Comparison of ENCODE assay signal across 8 mouse cellular contexts in genomic region chr11:3142413-3142812, GRCm38 (mm10). TPM values are rescaled to one million over a fixed set of nuclear protein-coding genes. Genes with fewer than 3 reads are reported as not detected.
DNase-seq lines count a peak whose midpoint lies in the region; ATAC-seq and TF ChIP-seq lines count a peak whose summit lies in the region.
"Not testable (repeated sequence)": the region's sequence is repeated elsewhere in the genome, so short reads cannot be mapped to it uniquely, and the experiment has no call there.

No protein-coding gene starts in this region.

- not testable (repeated sequence) for H3K4me2 ChIP-seq in kidney, postnatal 0 days (ENCODE audit: low read length); limb, embryonic 11.5 days (ENCODE audit: low read depth, severe bottlenecking)

- 88% methylated on average over 4 of the region's 5 CpGs for WGBS in kidney, postnatal 0 days
- 87% methylated on average over 4 of the region's 5 CpGs for WGBS in limb, embryonic 11.5 days

- not testable (repeated sequence) for H3K27me3 ChIP-seq in kidney, postnatal 0 days (ENCODE audit: insufficient read depth, low read length); limb, embryonic 11.5 days (ENCODE audit: control insufficient read depth, insufficient read depth, low read length)

- intact Hi-C loops in heart, postnatal 14 days (cut with DNase I): not testable (repeated sequence)

- not testable (repeated sequence) for TF ChIP-seq CTCF in kidney, postnatal 0 days (IDR thresholded peaks at IDR 0.05; ENCODE audit: low read depth)

- not testable (repeated sequence) for H3K9me3 ChIP-seq in kidney, postnatal 0 days (replicated peaks; ENCODE audit: low read length)
- H3K9me3 ChIP-seq in limb, embryonic 11.5 days (ENCODE audit: control insufficient read depth, low read length): peaks cover 14% of the 10 kb centered on the region

- not testable (repeated sequence) for H3K4me1 ChIP-seq in kidney, postnatal 0 days (replicated peaks; ENCODE audit: insufficient read depth, low read length); limb, embryonic 11.5 days (ENCODE audit: control insufficient read depth, insufficient read depth, low read length)

- peak; percentile 66 for ATAC-seq in kidney, postnatal 0 days (replicated peaks; ENCODE audit: low FRiP score, low read depth)
- ATAC-seq in limb, embryonic 11.5 days (ENCODE audit: insufficient number of reproducible peaks, low FRiP score, low TSS enrichment, low read depth): peak; percentile 72
- peak; percentile 21 for ATAC-seq in megakaryocyte-erythroid progenitor cell, adult 5-6 weeks (replicated peaks; ENCODE audit: low FRiP score, low TSS enrichment, poor library complexity, severe bottlenecking)

- H3K27ac ChIP-seq in kidney, postnatal 0 days; limb, embryonic 11.5 days (replicated peaks; ENCODE audit: low read depth, low read length): not testable (repeated sequence)

- not testable (repeated sequence) for H3K4me3 ChIP-seq in kidney, postnatal 0 days (replicated peaks; ENCODE audit: low read depth, low read length); limb, embryonic 11.5 days (ENCODE audit: low read depth, low read length)

- not testable (repeated sequence) for H3K36me3 ChIP-seq in kidney, postnatal 0 days (ENCODE audit: insufficient read depth, low read length); limb, embryonic 11.5 days (ENCODE audit: control insufficient read depth, insufficient read depth, low read length)

- peak; percentile 71 for DNase-seq in cerebellum, adult 8-10 months
- peak; percentile 85 for DNase-seq in frontal cortex, postnatal 14 days (ENCODE audit: low spot score in 2 of 2)
- DNase-seq in heart, postnatal 14 days: peak; percentile 69 to 79
- not testable (repeated sequence) for DNase-seq in kidney, postnatal 0 days (ENCODE audit: low spot score); limb, embryonic 11.5 days (ENCODE audit: low spot score)
- peak; percentile 86 for DNase-seq in right cerebral cortex, postnatal 25 days
- DNase-seq in urinary bladder, postnatal 14 days (ENCODE audit: low spot score): peak; percentile 87

- not testable (repeated sequence) for H3K9ac ChIP-seq in kidney, postnatal 0 days (ENCODE audit: low read depth, low read length); limb, embryonic 11.5 days (ENCODE audit: low read length)

RNA-seq across cellular contexts. Expression of gene Sfi1, which starts 50.9 kb away (rescaled TPM):
- 10 to 100 TPM; 22.6 to 24.0 TPM for total RNA-seq in heart, postnatal 14 days (2021)
- polyA plus RNA-seq in kidney, postnatal 0 days (2015; fragmentation: Nextera tagmentation; extraction: Ambion mirVana): 7.4 and 8.4 TPM in 2 replicates
- 9.3 and 9.9 TPM in 2 replicates for polyA plus RNA-seq in limb, embryonic 11.5 days (2014; fragmentation: Nextera tagmentation; extraction: Ambion mirVana)
- 28.6 and 31.4 TPM in 2 replicates for total RNA-seq in megakaryocyte-erythroid progenitor cell, adult 5-6 weeks (2014; fragmentation: Nextera tagmentation)
- total RNA-seq in megakaryocyte-erythroid progenitor cell, adult 5-6 weeks (2017): 6.8 and 13.5 TPM in 2 replicates

RNA-seq across cellular contexts. Expression of gene Eif4enif1, which starts 59.8 kb away (rescaled TPM):
- total RNA-seq in heart, postnatal 14 days (2021): 10 to 100 TPM; 41.5 to 43.0 TPM
- 26.2 and 29.2 TPM in 2 replicates for polyA plus RNA-seq in kidney, postnatal 0 days (2015; fragmentation: Nextera tagmentation; extraction: Ambion mirVana)
- polyA plus RNA-seq in limb, embryonic 11.5 days (2014; fragmentation: Nextera tagmentation; extraction: Ambion mirVana): 74.7 and 87.8 TPM in 2 replicates
- 103 and 156 TPM in 2 replicates for total RNA-seq in megakaryocyte-erythroid progenitor cell, adult 5-6 weeks (2014; fragmentation: Nextera tagmentation)
- total RNA-seq in megakaryocyte-erythroid progenitor cell, adult 5-6 weeks (2017): 58.1 and 86.4 TPM in 2 replicates

Comparison
In these comparisons a context has a peak if more than half of its experiments do, and no peak if none do; other contexts are left out.
1. ATAC-seq: peak in every context shown above with its lines; median percentile 72 in limb, embryonic 11.5 days; 66 in kidney, postnatal 0 days; 21 in megakaryocyte-erythroid progenitor cell, adult 5-6 weeks.